In the genomic region with DNA sequence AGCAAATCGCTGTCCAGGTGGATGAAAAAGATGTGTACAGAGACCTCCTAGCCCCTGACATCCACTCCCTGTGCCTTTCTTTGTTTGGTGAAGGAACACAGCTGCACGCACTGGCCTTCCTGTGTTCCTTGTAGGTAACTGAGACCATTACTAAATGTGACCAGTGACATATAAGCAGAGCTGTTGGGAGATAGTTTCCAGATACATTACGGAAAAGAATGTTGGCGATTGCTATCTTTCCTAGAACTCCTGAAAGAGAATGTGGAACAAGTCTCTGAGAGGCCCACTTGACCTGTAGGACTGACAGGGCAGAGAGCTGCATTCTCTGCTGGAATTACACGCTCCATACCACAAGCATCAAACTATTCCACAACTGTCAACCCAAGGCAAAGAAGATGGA, we compare ENCODE assay signal across 14 mouse cellular contexts.
"Had no signal": no experiment of that assay in that cellular context is flagged by ENCODE, and none has a peak within 500 bp of the region (broad histone marks: within the 10 kb centered on the region; RNA-seq: fewer than 3 reads in every experiment).

No protein-coding gene starts in this region.

- H3K27ac ChIP-seq: left cerebral cortex, adult 2 months; limb, embryonic 15.5 days; liver, embryonic 12.5 days; midbrain, embryonic 12.5 days; neural tube, embryonic 13.5 days; stomach, embryonic 15.5 days had no signal

- H3K27me3 ChIP-seq: limb, embryonic 15.5 days; liver, embryonic 12.5 days; midbrain, embryonic 12.5 days; neural tube, embryonic 13.5 days; stomach, embryonic 15.5 days had no signal

- DNase-seq: kidney, postnatal 14 days; lung, embryonic 14.5 days; lung, postnatal 10 days; lung, postnatal 4 days; right cerebral cortex, postnatal 14 days; thymus, adult 2 months; thymus, postnatal 25 days had no signal

- H3K9ac ChIP-seq: limb, embryonic 15.5 days; liver, embryonic 12.5 days; lung, embryonic 14.5 days; midbrain, embryonic 12.5 days; neural tube, embryonic 13.5 days; stomach, embryonic 15.5 days had no signal

- H3K4me3 ChIP-seq: left cerebral cortex, adult 2 months; limb, embryonic 15.5 days; liver, embryonic 12.5 days; midbrain, embryonic 12.5 days; neural tube, embryonic 13.5 days; stomach, embryonic 15.5 days had no signal

- H3K4me2 ChIP-seq: limb, embryonic 15.5 days; liver, embryonic 12.5 days; lung, embryonic 14.5 days; midbrain, embryonic 12.5 days; neural tube, embryonic 13.5 days; stomach, embryonic 15.5 days had no signal

- ATAC-seq: liver, embryonic 12.5 days; midbrain, embryonic 16.5 days had no signal

- H3K9me3 ChIP-seq: limb, embryonic 15.5 days; liver, embryonic 12.5 days; midbrain, embryonic 12.5 days; neural tube, embryonic 13.5 days; stomach, embryonic 15.5 days had no signal

- H3K4me1 ChIP-seq: limb, embryonic 15.5 days; liver, embryonic 12.5 days; midbrain, embryonic 12.5 days; neural tube, embryonic 13.5 days; stomach, embryonic 15.5 days had no signal

- H3K36me3 ChIP-seq: limb, embryonic 15.5 days; liver, embryonic 12.5 days; midbrain, embryonic 12.5 days; neural tube, embryonic 13.5 days; stomach, embryonic 15.5 days had no signal
